Mouse (Mus musculus) testis, adult 2 months (tissue): ENCODE data around the gene Mttp.

Experiments used
- CTCF ChIP-seq: fragments of 200-500 bp; IDR thresholded peaks from 2 replicates; pipeline ENCODE4 v1.5.1; 2012; ENCODE audit warnings: low read depth, mild to moderate bottlenecking, inconsistent platforms, low read length, moderate library complexity; ENCODE audit not compliant: control insufficient read depth, insufficient read depth, insufficient replicate concordance
- POLR2A ChIP-seq: fragments of 200-500 bp; IDR thresholded peaks from 2 replicates; pipeline ENCODE4 v1.6.1; 2012; ENCODE audit warnings: low read depth, mild to moderate bottlenecking, inconsistent platforms, low read length, moderate library complexity; ENCODE audit not compliant: control insufficient read depth

DNA sequence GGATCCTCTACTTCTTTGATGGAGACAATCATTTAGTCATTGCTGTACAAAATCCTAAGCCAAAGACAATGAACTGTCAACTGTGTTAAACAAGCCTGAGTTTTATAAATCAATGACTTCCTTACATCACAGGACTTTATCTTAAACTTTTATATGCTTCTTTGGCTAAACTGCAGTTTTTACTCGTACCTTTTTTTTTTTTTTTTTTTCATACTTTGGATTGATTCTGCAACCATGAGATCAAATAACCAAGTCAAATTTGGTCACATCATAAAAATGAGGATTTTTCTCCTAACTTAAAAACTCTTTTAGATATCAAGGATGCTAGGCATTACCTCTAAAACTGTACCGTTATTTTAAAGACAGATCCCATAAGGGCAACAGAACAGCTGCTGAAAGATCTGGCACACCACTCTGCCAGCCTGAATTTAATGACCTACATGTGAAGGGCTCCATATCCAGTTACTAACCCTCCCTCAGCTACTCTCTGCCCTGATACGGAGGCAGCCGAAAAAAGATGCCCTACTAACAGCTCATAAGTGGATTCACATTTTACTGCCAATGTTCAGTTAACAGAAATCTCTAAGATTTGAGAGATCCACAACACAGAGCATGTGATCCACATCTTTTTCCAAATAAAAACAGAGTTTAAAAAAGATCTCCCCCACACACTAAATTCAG lies 2.6 kb downstream of the Mttp start:
- TF ChIP-seq CTCF (no peak), POLR2A (no peak)
